Mouse (Mus musculus) kidney, embryonic 15.5 days (tissue): Measurements from ENCODE around the gene Ngdn. TPM values are rescaled to one million over a fixed set of nuclear protein-coding genes. Genes with fewer than 3 reads are reported as not detected.
A peak's percentile ranks its signal among the peaks of the same experiment; 100 is the strongest.
"Not testable (repeated sequence)": the region's sequence is repeated elsewhere in the genome, so short reads cannot be mapped to it uniquely, and the experiment has no call there.

ENCODE experiments used
- ATAC-seq: fragments of 200-750 bp; cut with Nextera tagmentation; replicated peaks from 2 replicates; pipeline ENCODE4 v1.8.0; 2017; ENCODE audit warnings: moderate TSS enrichment; ENCODE audit not compliant: low FRiP score
- H3K27ac ChIP-seq: fragments of 300-500 bp; sonication (generic); 2 replicates; pipeline ENCODE4 v1.5.1; 2015; ENCODE audit warnings: mild to moderate bottlenecking, inconsistent platforms
- H3K27me3 ChIP-seq: fragments of 300-500 bp; sonication (generic); 2 replicates; pipeline ENCODE4 v1.6.1; 2015; ENCODE audit warnings: inconsistent platforms
- H3K36me3 ChIP-seq: fragments of 300-500 bp; sonication (generic); 2 replicates; pipeline ENCODE4 v1.6.1; 2015; ENCODE audit warnings: inconsistent platforms
- H3K4me1 ChIP-seq: fragments of 300-500 bp; sonication (generic); 2 replicates; pipeline ENCODE4 v1.6.1; 2015; ENCODE audit warnings: inconsistent platforms
- H3K4me2 ChIP-seq: fragments of 300-500 bp; sonication (generic); 2 replicates; pipeline ENCODE4 v1.6.1; 2015; ENCODE audit warnings: moderate library complexity, mild to moderate bottlenecking, inconsistent platforms
- H3K4me3 ChIP-seq: fragments of 300-500 bp; sonication (generic); replicated peaks from 2 replicates; pipeline ENCODE4 v1.5.1; 2015; ENCODE audit warnings: mild to moderate bottlenecking, inconsistent platforms
- H3K9ac ChIP-seq: fragments of 300-500 bp; sonication (generic); 2 replicates; pipeline ENCODE4 v1.6.1; 2015; ENCODE audit warnings: mild to moderate bottlenecking, inconsistent platforms
- H3K9me3 ChIP-seq: fragments of 300-500 bp; sonication (generic); replicated peaks from 2 replicates; pipeline ENCODE4 v1.6.1; 2016; ENCODE audit warnings: inconsistent platforms
- WGBS: fragments of 180-500 bp; shearing (Covaris S2); methylation state at CpG from one replicate; pipeline ENCODE4 v1.1.7; 2015; ENCODE audit warnings: mixed read lengths; 5-methylcytosine and 5-hydroxymethylcytosine counted together
- polyA plus RNA-seq: library from polyadenylated mRNA; unstranded; fragments of >200 nt; fragmentation: Nextera tagmentation; extraction: Ambion mirVana; gene quantifications from 2 replicates; pipeline ENCODE4 v1.2.1, GENCODE M21; 2015

The Ngdn gene
- polyA plus RNA-seq, 1 experiment from 2014 or later: 79.5 TPM

DNA sequence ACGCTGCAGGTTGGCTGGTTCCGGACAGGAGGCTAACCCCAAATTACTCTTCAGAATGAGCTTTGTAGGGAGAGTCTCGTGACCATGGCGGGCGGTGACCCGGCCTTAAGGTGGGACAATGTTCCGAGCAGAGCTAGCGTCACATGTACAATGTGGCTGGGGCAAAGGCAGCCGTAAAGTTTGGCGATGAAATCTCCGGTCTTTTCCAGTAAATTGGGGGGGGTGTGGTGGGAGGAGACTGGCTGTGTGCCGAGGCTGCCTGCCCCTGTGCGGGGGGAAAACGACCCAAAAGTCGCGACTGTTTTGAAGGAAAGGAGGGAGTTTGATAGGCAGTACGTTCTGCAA lies 485 bp downstream of the Ngdn start:
- H3K27ac ChIP-seq: peak overlapping the region; percentile 90
- H3K9me3 ChIP-seq: no peaks in the 10 kb centered on the region
- peaks cover 29% of the 10 kb centered on the region for H3K36me3 ChIP-seq
- H3K4me2 ChIP-seq: peak overlapping the region; percentile 74
- H3K4me3 ChIP-seq: peak overlapping the region; percentile 89
- H3K4me1 ChIP-seq: peaks cover 3% of the 10 kb centered on the region; the same call in 1 of the 2 replicates
- under 1% methylated on average over 17 of the region's 17 CpGs for WGBS
- H3K9ac ChIP-seq: peak overlapping the region; percentile 77
- peak; percentile 49; the same call in 1 of the 2 replicates for ATAC-seq
- H3K27me3 ChIP-seq: no peaks in the 10 kb centered on the region

DNA sequence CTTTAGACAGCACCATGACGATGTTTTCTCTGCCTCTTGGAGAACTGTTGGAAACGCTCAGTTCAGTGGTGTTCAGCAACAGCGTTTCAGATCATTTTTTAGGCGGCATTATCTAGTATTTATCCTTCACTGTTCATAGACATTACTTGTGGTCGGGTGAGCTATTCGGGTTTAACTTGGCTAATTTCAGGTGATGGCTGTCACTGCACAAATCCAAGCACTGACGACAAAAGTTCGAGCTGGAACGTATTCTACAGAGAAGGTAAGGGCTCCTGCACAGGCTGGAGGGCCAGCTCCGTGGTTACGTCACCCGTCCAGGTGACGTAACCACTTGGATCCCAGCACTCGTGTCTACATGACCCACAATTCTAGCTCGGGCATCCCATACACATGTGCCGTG lies 1.6 kb downstream of the Ngdn start:
- H3K4me3 ChIP-seq: no peak overlapping the region
- ATAC-seq: no peak
- no peaks in the 10 kb centered on the region for H3K9me3 ChIP-seq
- H3K4me2 ChIP-seq: no peak overlapping the region
- no peak overlapping the region for H3K27ac ChIP-seq
- peaks cover 3% of the 10 kb centered on the region; the same call in 1 of the 2 replicates for H3K4me1 ChIP-seq
- peaks cover 41% of the 10 kb centered on the region for H3K36me3 ChIP-seq
- no peaks in the 10 kb centered on the region for H3K27me3 ChIP-seq
- 92% methylated on average over 16 of the region's 16 CpGs for WGBS
- H3K9ac ChIP-seq: no peak overlapping the region

DNA sequence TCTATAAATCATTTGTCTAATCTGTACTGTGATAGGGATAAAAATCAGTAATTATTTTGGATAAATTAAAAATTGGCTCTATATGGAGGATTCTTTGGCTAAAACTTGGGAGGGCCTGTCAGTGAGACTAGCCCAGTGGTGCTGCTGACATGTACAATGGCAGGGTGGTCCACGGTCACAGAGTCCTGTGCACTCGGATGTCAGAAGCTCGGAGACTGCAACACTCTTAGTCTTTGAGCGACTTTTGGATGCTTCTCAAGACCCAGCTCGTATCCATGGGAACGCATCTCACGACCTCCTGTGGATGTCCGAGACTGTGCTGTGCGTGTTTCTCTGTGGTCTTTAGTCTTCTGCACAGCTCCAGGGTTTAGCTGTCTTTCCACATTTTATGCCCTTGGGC lies 5.1 kb downstream of the Ngdn start:
- no peak overlapping the region for H3K9ac ChIP-seq

DNA sequence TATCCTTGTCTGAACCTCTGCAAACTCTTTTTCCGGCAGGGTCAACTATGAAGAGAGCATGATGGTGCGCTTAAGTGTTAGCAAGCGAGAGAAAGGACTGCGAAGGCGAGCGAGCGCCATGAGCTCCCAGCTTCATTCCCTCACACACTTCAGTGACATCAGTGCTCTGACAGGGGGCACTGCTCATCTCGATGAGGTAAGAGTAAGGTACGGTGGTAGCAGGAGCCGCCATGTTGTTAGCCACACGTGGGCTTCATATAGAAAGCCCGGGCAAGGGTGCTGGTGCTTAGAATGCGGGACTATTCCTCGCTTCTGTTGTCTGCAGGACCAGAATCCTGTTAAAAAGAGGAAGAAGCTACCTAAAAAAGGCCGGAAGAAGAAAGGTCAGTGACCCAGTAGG lies 7.8 kb downstream of the Ngdn start:
- no peak overlapping the region for H3K4me2 ChIP-seq
- H3K4me1 ChIP-seq: peaks cover 8% of the 10 kb centered on the region; the same call in 1 of the 2 replicates
- peaks cover 70% of the 10 kb centered on the region for H3K36me3 ChIP-seq
- no peaks in the 10 kb centered on the region for H3K27me3 ChIP-seq
- H3K27ac ChIP-seq: no peak overlapping the region
- H3K9me3 ChIP-seq: no peaks in the 10 kb centered on the region
- no peak overlapping the region for H3K9ac ChIP-seq
- 88% methylated on average over 15 of the region's 15 CpGs for WGBS
- no peak overlapping the region for H3K4me3 ChIP-seq
- ATAC-seq: no peak

More for the DNA sequence above, 5.1 kb downstream of the Ngdn start:
- Histone ChIP-seq H3K36me3 (peaks cover 75% of the 10 kb centered on the region), H3K27ac (no peak overlapping the region), H3K4me2 (no peak overlapping the region), H3K4me1 (0 out of 2 replicates have a peak, but pooled peaks cover 3% of the 10 kb centered on the region), H3K27me3 (no peaks in the 10 kb centered on the region), H3K4me3 (no peak overlapping the region), H3K9me3 (no peaks in the 10 kb centered on the region)
- 88% methylated on average over 9 of the region's 9 CpGs for WGBS
- ATAC-seq: no peak

DNA sequence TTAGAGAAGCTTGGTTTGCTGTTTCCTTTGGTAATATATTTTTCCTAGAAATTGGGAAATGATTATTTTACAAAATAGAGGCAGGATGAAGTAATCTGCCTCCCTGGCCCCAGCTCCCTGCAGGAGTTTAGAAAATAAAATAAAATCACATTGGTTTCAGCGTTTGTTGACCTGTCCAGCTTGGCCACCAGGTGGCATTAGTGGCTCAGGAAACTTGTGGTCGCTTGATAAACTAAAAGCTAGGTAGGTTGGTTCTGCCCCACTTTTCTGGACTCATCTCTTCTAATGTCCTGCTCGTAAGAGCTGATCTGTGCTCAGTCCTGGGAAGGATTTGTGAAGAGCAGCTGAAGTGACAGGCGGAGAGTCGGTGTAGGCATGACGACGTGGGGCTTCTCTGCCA lies 9.0 kb downstream of the Ngdn start:
- H3K9me3 ChIP-seq: no peaks in the 10 kb centered on the region
- H3K4me1 ChIP-seq: peaks cover 18% of the 10 kb centered on the region
- no peak for ATAC-seq
- H3K27ac ChIP-seq: no peak overlapping the region
- peaks cover 62% of the 10 kb centered on the region for H3K36me3 ChIP-seq
- 61% methylated on average over 7 of the region's 7 CpGs for WGBS
- H3K9ac ChIP-seq: no peak overlapping the region
- H3K4me3 ChIP-seq: no peak overlapping the region
- H3K4me2 ChIP-seq: no peak overlapping the region
- H3K27me3 ChIP-seq: no peaks in the 10 kb centered on the region

DNA sequence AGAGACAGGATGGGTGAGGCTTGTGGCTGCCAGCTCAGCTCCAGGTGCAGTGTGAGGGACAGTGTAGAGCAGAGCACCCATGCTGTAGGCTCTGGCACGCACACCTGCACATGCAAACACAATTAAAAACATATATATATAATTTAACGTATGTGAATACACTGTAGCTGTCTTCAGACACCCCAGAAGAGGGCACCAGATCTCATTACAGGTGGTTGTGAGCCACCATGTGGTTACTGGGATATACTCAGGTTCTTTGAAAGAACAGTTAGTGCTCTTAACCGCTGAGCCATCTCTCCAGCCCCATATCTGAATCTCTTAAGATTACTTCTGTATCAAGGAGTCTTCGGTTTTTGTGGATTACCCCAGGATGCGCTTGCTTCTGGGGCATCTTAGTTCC lies 10.3 kb downstream of the Ngdn start:
- H3K27ac ChIP-seq: no peak overlapping the region
- no peak overlapping the region for H3K9ac ChIP-seq
- no peak overlapping the region for H3K4me2 ChIP-seq
- ATAC-seq: 0 out of 2 replicates have a peak, but pooled peaks have one; percentile 4
- peaks cover 18% of the 10 kb centered on the region for H3K4me1 ChIP-seq
- 80% methylated on average over 5 of the region's 5 CpGs for WGBS
- H3K27me3 ChIP-seq: no peaks in the 10 kb centered on the region
- no peaks in the 10 kb centered on the region for H3K9me3 ChIP-seq
- peaks cover 54% of the 10 kb centered on the region for H3K36me3 ChIP-seq
- H3K4me3 ChIP-seq: no peak overlapping the region

DNA sequence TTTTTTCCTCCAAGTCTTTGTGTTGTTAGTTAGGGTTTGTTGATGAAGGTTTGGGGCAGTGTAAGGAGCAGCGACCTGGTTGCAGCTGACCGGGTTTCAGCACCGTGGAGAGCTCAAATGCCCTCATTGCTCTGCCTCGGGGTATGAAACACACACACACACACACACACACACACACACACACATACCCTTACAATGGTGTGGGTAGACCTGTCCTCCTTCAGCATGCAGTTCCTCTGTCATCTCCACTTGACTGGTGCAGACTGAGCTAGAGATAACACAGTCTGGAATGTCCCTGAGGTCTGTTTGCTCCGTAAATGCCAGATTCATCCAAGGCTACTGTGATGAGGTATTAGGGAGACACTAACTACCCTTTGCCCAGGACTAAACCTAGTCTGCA lies 12.0 kb downstream of the Ngdn start:
- no peak overlapping the region for H3K9ac ChIP-seq
- H3K4me3 ChIP-seq: no peak overlapping the region
- no peak overlapping the region for H3K4me2 ChIP-seq
- ATAC-seq: no peak
- no peaks in the 10 kb centered on the region for H3K9me3 ChIP-seq
- H3K27ac ChIP-seq: no peak overlapping the region
- H3K36me3 ChIP-seq: peaks cover 37% of the 10 kb centered on the region
- H3K4me1 ChIP-seq: peaks cover 18% of the 10 kb centered on the region
- WGBS: 18% methylated on average over 5 of the region's 5 CpGs
- no peaks in the 10 kb centered on the region for H3K27me3 ChIP-seq

DNA sequence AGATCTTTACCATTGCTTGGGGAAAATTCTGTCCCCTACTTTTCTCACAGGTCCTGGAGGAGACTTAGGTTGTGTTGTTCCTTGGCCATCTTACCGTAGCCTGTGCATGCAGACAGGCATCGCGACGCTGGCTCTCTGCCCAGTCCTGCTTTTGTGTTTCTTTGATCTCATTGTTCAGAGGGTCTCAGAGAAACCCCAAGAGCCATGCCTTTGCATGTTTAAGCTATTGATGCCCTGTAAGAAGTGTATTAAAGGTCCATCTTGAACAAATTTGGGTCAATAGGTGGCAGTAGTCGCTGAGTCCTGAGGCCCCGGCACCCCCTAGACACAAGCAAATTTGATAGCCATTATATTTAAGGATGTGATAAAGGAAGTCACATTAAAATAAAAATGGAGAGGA lies 12.4 kb downstream of the Ngdn start:
- no peak overlapping the region for H3K4me3 ChIP-seq
- WGBS: 29% methylated on average over 6 of the region's 6 CpGs
- H3K9me3 ChIP-seq: no peaks in the 10 kb centered on the region

DNA sequence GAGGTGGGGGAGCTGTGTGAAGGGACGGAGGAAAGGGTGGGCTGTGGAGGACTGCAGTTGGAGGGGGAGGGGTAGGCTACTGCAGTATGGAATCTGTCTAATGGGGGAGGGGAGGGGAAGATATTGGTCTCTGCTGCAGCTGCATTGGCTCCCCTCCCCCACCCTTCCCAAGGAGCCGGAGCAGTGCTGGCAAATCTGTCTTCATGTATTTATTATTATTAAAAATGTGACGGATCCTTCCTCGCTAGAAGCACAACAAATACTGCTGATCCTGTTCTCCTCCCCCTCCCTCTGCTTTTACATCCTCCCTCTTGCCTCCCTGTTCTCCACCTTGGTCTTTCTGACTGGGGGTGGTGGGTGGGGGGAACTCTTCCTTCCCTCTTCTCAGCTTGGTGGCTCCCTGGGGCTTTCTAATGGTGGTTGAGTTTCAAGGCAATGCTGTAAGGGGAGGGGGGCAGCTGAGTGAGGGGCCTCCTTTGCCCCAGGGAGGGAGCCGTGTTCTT lies 13.1 kb downstream of the Ngdn start:
- H3K36me3 ChIP-seq: peaks cover 25% of the 10 kb centered on the region
- H3K27me3 ChIP-seq: no peaks in the 10 kb centered on the region
- H3K4me2 ChIP-seq: no peak overlapping the region
- WGBS: 10% methylated on average over 5 of the region's 5 CpGs
- H3K9me3 ChIP-seq: no peaks in the 10 kb centered on the region
- H3K27ac ChIP-seq: no peak overlapping the region
- peaks cover 18% of the 10 kb centered on the region for H3K4me1 ChIP-seq
- ATAC-seq: no peak; the same call in 1 of the 2 replicates
- no peak overlapping the region for H3K9ac ChIP-seq
- no peak overlapping the region for H3K4me3 ChIP-seq

More for the DNA sequence above, 12.4 kb downstream of the Ngdn start:
- H3K27ac ChIP-seq: no peak overlapping the region
- no peaks in the 10 kb centered on the region for H3K27me3 ChIP-seq
- peaks cover 33% of the 10 kb centered on the region for H3K36me3 ChIP-seq
- H3K4me1 ChIP-seq: peaks cover 18% of the 10 kb centered on the region
- no peak for ATAC-seq
- no peak overlapping the region for H3K4me2 ChIP-seq
- no peak overlapping the region for H3K9ac ChIP-seq

DNA sequence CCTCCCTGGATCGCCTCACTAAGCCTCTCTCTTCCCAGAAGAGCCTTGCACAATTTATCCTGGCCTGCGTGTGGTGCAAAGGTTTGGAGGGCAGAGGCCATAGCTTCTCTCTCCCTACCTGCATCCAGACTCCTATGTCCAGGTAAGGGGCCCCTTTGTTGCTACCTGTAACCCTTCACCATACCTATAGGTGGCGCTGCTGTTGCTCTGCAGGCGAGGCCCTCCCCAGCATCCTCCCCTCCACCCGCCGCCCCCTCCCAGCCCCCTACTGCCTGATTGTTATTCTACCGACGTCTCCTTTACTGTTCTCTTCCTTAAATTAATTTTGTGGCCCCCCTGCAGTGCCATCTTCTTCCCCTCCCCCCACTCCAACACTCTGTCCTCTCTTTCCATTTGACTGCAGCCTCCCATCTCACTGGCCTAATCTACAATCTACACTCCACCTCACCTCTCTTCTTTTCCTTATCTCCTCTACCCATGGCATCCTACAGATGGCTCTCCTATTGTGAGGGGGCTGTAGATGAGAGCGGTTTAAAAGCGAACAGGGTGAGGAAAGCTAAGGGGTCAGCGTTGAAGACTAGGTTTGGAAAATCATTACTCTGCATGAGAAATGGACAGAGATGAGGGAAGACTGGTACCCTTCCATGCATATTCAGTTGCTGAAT lies 13.9 kb downstream of the Ngdn start:
- peaks cover 18% of the 10 kb centered on the region for H3K36me3 ChIP-seq
- ATAC-seq: no peak
- no peak overlapping the region for H3K4me3 ChIP-seq
- no peak overlapping the region for H3K4me2 ChIP-seq
- no peak overlapping the region for H3K9ac ChIP-seq
- no peaks in the 10 kb centered on the region for H3K9me3 ChIP-seq
- WGBS: 12% methylated on average over 11 of the region's 11 CpGs
- H3K4me1 ChIP-seq: peaks cover 18% of the 10 kb centered on the region
- no peaks in the 10 kb centered on the region for H3K27me3 ChIP-seq
- H3K27ac ChIP-seq: no peak overlapping the region

DNA sequence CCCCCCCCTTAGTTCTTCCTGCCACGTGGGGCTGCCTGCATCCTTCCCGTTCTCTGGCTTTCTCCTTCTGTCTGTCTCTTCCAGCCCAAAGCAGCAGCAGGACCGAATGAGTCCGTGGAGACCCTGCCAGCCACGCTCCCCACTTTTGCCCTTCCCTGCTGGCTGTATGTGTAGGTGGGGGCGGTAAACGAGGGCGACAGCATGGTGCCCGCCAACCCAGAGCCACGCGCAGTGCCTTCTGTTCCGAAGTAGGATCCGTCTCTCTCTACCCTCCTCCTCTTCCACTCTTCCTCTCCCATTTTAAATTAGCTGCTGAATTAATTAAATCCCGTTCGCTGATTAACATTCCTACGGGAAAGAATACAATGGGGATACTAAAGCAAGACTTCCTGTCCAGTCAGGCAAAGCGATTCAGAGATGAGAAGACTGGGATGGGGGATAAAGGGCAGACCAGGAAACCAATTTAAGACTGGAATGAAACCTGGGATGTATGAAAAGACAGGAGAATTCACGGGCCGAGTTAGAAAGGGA lies 17.5 kb downstream of the Ngdn start:
- Histone ChIP-seq H3K27me3 (no peaks in the 10 kb centered on the region), H3K4me3 (no peak overlapping the region), H3K4me2 (no peak overlapping the region), H3K36me3 (no peaks in the 10 kb centered on the region), H3K9ac (no peak overlapping the region), H3K9me3 (no peaks in the 10 kb centered on the region), H3K4me1 (peaks cover 12% of the 10 kb centered on the region), H3K27ac (no peak overlapping the region)
- ATAC-seq: no peak
- 60% methylated on average over 19 of the region's 19 CpGs for WGBS

DNA sequence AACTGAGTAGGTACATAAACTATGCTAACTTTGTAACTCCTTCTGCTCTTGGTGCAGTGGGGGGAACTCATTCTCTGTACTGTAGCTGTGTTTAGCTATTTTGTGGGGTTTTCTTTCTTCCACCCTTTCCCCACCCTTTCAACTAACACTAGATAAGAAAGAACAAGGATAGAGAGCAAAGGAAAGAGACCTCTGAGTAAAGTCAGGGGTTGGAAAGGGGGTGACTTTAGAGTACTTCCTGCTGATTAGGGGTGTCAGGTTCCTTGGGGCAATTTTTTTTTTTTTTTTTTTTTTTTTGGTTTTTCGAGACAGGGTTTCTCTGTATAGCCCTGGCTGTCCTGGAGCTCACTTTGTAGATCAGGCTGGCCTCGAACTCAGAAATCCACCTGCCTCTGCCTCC lies 28.4 kb downstream of the Ngdn start:
- H3K9ac ChIP-seq, H3K27me3 ChIP-seq, H3K27ac ChIP-seq, H3K4me3 ChIP-seq, H3K4me2 ChIP-seq, H3K4me1 ChIP-seq, ATAC-seq, H3K9me3 ChIP-seq, H3K36me3 ChIP-seq: not testable (repeated sequence)
- 100% methylated on average over 1 of the region's 2 CpGs for WGBS
